Mouse (Mus musculus): ENCODE measurements around the gene Gm15013. TPM values are rescaled to one million over a fixed set of nuclear protein-coding genes. Genes with fewer than 3 reads are reported as not detected.
"Not testable (repeated sequence)": the region's sequence is repeated elsewhere in the genome, so short reads cannot be mapped to it uniquely, and the experiment has no call there.

The Gm15013 gene
- total RNA-seq (2014; fragmentation: Nextera tagmentation) (not detected in 2 replicates), total RNA-seq (2017) (0.50 TPM in 1 of 2 replicates, not detected in the other)

DNA sequence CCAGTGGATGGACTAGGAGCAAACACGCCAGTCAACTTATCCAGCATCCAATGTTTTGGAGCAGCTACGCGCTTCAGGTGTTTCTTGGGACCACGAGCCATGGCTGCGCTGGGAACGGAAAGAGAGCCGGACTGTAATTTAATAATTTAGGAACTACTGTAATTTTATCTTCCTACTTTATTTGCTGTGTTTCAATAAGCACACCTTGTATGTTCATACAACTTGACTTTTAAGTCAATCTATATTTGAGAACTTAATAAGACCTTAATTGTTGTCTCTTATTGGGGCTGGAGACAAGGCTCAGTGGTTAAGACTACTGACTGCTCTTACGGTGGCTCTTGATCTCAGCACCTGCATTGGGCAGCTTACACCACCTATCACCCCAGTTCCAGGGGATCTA lies at the start of gene Gm15013:
TSS of gene Gm15013 (minus strand) at position 101 of the 400 bp plus-strand sequence.
- no peak for ATAC-seq (replicated peaks; ENCODE audit: low FRiP score, low TSS enrichment, poor library complexity, severe bottlenecking)

DNA sequence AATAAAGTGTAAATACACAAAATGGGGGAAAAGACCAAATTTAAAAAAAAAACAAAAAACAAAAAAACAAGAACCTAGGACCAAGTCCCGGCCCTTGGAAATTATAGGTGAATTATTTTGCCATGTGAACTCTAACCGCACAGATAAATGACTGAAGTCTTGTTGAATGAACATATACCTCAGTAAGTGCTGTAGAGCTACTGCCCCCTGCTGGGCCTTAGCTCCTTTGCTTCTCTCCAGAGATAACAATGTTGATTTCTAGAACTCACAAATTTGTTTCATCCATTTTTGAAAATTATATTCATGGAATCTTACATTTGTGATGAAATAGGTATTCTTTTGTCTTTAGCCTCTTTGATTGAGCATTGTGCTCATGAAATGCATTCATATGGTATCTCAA lies 48.3 kb upstream of the Gm15013 start:
- peak; percentile 79; the same call in 1 of the 2 replicates for ATAC-seq (replicated peaks; ENCODE audit: low FRiP score, low TSS enrichment, poor library complexity, severe bottlenecking)

DNA sequence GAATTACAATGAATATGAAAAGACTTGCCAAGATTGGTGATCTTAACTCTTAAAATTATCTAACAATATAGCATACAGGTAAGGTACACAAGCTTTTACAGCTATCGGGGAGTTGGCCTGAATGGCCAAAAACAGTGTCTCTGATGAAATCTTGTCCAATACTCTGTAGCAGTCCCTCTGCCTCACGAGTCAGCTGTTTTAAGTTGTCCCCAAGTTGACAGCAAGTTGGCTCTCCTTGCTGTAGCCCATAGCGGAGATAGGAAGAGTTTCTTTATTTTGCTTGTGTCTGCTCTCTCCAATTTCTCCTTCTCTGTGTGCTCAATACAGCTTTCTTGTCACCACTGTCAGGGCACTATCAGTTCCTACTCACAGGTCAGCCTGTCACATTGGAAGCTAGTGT lies 44.4 kb upstream of the Gm15013 start:
- not testable (repeated sequence) for ATAC-seq (replicated peaks; ENCODE audit: low FRiP score, low TSS enrichment, poor library complexity, severe bottlenecking)

DNA sequence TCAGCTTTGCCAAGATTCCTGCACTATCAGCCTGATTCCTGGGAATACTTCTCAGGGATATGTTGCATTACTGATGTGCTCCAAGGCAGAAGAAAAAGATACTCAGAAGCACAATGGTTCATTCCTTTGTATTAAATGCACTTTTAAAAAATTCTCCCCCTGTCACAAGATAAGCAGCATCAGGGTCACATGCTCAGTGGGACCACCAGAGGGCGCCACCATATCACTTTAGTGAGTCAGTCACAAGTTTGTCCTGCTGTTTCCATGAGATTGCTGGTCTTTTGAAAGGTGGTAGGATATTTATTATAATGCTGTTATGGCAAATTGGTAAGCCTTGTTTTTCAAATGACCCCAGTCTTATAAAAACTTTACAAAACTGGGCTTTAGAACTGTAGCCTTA lies 37.6 kb upstream of the Gm15013 start:
- peak; percentile 73; the same call in 1 of the 2 replicates for ATAC-seq (replicated peaks; ENCODE audit: low FRiP score, low TSS enrichment, poor library complexity, severe bottlenecking)

- ATAC-seq (replicated peaks; ENCODE audit: low FRiP score, low TSS enrichment, poor library complexity, severe bottlenecking), result no peak
Measured at GRCm38 (mm10) chrX:139737066-139737465, 22.8 kb upstream of the Gm15013 start.

DNA sequence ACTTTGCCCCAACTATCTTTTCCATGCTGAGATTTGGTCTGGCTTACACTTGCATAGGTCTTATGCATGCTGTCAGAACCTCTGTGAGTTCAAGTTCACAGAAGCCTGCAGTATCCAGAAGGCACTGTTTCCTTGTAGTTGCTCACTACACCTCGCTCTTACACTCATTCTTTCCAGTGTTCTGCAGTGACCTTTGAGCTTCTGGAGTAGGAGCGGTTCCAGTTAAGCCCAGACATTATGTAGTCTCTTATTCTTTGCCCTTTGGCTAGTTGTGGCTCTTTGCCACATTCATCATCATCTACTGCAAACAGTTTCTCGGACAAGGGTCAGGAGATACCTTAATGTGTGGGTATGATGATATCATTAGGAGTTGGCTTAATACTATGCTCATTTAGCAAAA lies 16.3 kb upstream of the Gm15013 start:
- no peak for ATAC-seq (replicated peaks; ENCODE audit: low FRiP score, low TSS enrichment, poor library complexity, severe bottlenecking)

- ATAC-seq (replicated peaks; ENCODE audit: low FRiP score, low TSS enrichment, poor library complexity, severe bottlenecking), result no peak
Measured at GRCm38 (mm10) chrX:139722350-139722749, 8.1 kb upstream of the Gm15013 start.

- ATAC-seq (replicated peaks; ENCODE audit: low FRiP score, low TSS enrichment, poor library complexity, severe bottlenecking), result peak; percentile 99
Measured at GRCm38 (mm10) chrX:139684775-139685695, 29.2 kb downstream of the Gm15013 start, which contains the start of gene Tbc1d8b. TSS of gene Tbc1d8b (plus strand) at chrX:139684996.

GRCm38 (mm10) chrX:139684410-139684774 lies 29.9 kb downstream of the Gm15013 start:
- ATAC-seq (replicated peaks; ENCODE audit: low FRiP score, low TSS enrichment, poor library complexity, severe bottlenecking), result peak; percentile 33

GRCm38 (mm10) chrX:139665829-139666228 lies 48.5 kb downstream of the Gm15013 start:
- ATAC-seq (replicated peaks; ENCODE audit: low FRiP score, low TSS enrichment, poor library complexity, severe bottlenecking), result no peak

Other genes starting within 250 kb of the Gm15013 start
- 0.98 and 3.3 TPM in 2 replicates for gene D330045A20Rik, start 234.1 kb downstream of the Gm15013 start, total RNA-seq (2014; fragmentation: Nextera tagmentation)
- gene D330045A20Rik, start 234.1 kb downstream of the Gm15013 start, total RNA-seq (2017), result 4.3 and 5.3 TPM in 2 replicates
- gene Rnf128, start 151.2 kb downstream of the Gm15013 start, total RNA-seq (2014; fragmentation: Nextera tagmentation), result 1.5 and 3.8 TPM in 2 replicates
- gene Rnf128, start 151.2 kb downstream of the Gm15013 start, total RNA-seq (2017), result 1.7 and 2.9 TPM in 2 replicates
- gene Tbc1d8b, start 29.5 kb downstream of the Gm15013 start, total RNA-seq (2014; fragmentation: Nextera tagmentation), result 6.4 and 7.6 TPM in 2 replicates
- 6.9 and 9.6 TPM in 2 replicates for gene Tbc1d8b, start 29.5 kb downstream of the Gm15013 start, total RNA-seq (2017)
- not detected in 2 replicates for gene Ripply1, start 67.9 kb upstream of the Gm15013 start, total RNA-seq (2014; fragmentation: Nextera tagmentation)
- not detected in 2 replicates for gene Ripply1, start 67.9 kb upstream of the Gm15013 start, total RNA-seq (2017)
- gene Cldn2, start 86.3 kb upstream of the Gm15013 start, total RNA-seq (2014; fragmentation: Nextera tagmentation), result not detected in 2 replicates
- not detected in 2 replicates for gene Cldn2, start 86.3 kb upstream of the Gm15013 start, total RNA-seq (2017)
- gene Morc4, start 157.2 kb upstream of the Gm15013 start, total RNA-seq (2014; fragmentation: Nextera tagmentation), result 0.28 and 0.30 TPM in 2 replicates
- gene Morc4, start 157.2 kb upstream of the Gm15013 start, total RNA-seq (2017), result 2.4 TPM in 1 of 2 replicates, not detected in the other